Mouse (Mus musculus): ENCODE measurements at regions not wholly inside any gene's neighbourhood (a gene's known extent, or its start where the extent isn't known, plus 50 kb on each side); places are given as distances from the start of the nearest gene placed in this dataset.

DNA sequence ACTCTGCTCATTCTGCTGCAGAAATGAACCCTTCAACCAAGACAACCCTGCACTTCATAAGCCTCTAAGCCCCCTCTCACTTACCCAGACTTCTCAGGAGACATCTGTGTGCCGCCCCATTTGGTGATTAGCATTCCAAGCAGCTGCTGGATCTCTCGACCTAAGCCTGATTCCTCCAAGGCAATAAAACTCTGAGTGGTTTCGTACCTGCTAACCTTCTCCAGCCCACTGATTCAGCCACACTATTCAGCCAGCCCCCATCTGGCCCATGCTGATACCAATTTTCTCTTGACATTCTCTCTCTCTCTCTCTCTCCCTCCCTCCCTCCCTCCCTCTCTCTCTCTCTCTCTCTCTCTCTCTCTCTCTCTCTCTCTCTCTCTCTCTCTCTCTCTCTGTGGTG is 88.2 kb downstream of the Zmat3 start:
- DNase-seq, result no peak

GRCm38 (mm10) chr3:32265619-32266222 is 100.1 kb downstream of the Zmat3 start:
- DNase-seq, result peak; percentile 3

All from kidney, adult 18-20 months (tissue).